Mouse (Mus musculus): ENCODE results near the gene Gm15155. TPM values are rescaled to one million over a fixed set of nuclear protein-coding genes. Genes with fewer than 3 reads are reported as not detected.
"Not testable (repeated sequence)": the region's sequence is repeated elsewhere in the genome, so short reads cannot be mapped to it uniquely, and the experiment has no call there.

The Gm15155 gene
- total and polyA plus RNA-seq, 2 experiments from 2014 or later, result 0.45 TPM; not detected in 1

GRCm38 (mm10) chrX:155645975-155646374, 21.4 kb downstream of the Gm15155 start:
- no peaks in the 10 kb centered on the region for H3K36me3 ChIP-seq (ENCODE audit: insufficient read depth, low read length)
- H3K4me1 ChIP-seq (ENCODE audit: insufficient read depth, low read length), result no peaks in the 10 kb centered on the region
- H3K27ac ChIP-seq, result no peak overlapping the region
- 87% methylated on average over 3 of the region's 3 CpGs for WGBS
- no peak overlapping the region for H3K4me3 ChIP-seq (ENCODE audit: low read length)
- H3K4me2 ChIP-seq (ENCODE audit: low read depth, low read length), result no peak overlapping the region
- ATAC-seq, result no peak
- H3K9me3 ChIP-seq (ENCODE audit: low read length), result no peaks in the 10 kb centered on the region
- TF ChIP-seq CTCF (IDR thresholded peaks at IDR 0.05; ENCODE audit: low read depth), result no peak
- no peaks in the 10 kb centered on the region for H3K27me3 ChIP-seq (ENCODE audit: insufficient read depth, low read length)
- DNase-seq (ENCODE audit: low spot score), result no peak
- H3K9ac ChIP-seq (replicated peaks; ENCODE audit: low read length), result no peak overlapping the region

GRCm38 (mm10) chrX:155657971-155658370, 33.4 kb downstream of the Gm15155 start:
- Histone ChIP-seq H3K27me3 (ENCODE audit: insufficient read depth, low read length) (no peaks in the 10 kb centered on the region), H3K4me3 (ENCODE audit: low read length) (no peak overlapping the region), H3K27ac (no peak overlapping the region), H3K4me1 (ENCODE audit: insufficient read depth, low read length) (no peaks in the 10 kb centered on the region), H3K9me3 (ENCODE audit: low read length) (no peaks in the 10 kb centered on the region), H3K36me3 (ENCODE audit: insufficient read depth, low read length) (no peaks in the 10 kb centered on the region), H3K4me2 (ENCODE audit: low read depth, low read length) (no peak overlapping the region), H3K9ac (replicated peaks; ENCODE audit: low read length) (no peak overlapping the region)
- no peak for TF ChIP-seq CTCF (IDR thresholded peaks at IDR 0.05; ENCODE audit: low read depth)
- DNase-seq (ENCODE audit: low spot score) (no peak), ATAC-seq (no peak)
- 65% methylated on average over 1 of the region's 1 CpGs for WGBS

DNA sequence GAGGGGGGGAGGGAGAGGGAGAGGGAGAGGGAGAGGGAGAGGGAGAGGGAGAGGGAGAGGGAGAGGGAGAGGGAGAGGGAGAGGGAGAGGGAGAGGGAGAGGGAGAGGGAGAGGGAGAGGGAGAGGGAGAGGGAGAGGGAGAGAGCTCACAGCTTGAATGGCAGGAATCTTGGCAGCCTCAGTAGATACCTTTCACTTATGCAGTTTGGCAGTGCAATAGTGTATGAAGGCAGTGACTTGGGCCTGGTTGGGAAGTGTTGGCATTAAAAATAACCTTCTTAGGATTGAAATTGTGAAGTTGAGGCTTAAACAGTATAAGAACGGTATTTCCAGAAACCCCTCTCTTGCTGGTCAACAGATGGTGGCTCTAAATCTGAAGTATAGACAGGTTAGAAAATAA, 65.9 kb downstream of the Gm15155 start:
- not testable (repeated sequence) for H3K9me3 ChIP-seq (ENCODE audit: low read length); H3K36me3 ChIP-seq (ENCODE audit: insufficient read depth, low read length); H3K4me3 ChIP-seq (ENCODE audit: low read length); H3K9ac ChIP-seq (replicated peaks; ENCODE audit: low read length); H3K4me1 ChIP-seq (ENCODE audit: insufficient read depth, low read length); H3K27ac ChIP-seq; H3K4me2 ChIP-seq (ENCODE audit: low read depth, low read length); DNase-seq (ENCODE audit: low spot score); ATAC-seq; H3K27me3 ChIP-seq (ENCODE audit: insufficient read depth, low read length)
- WGBS, result 86% methylated on average over 1 of the region's 1 CpGs

GRCm38 (mm10) chrX:155724157-155724556, 99.6 kb downstream of the Gm15155 start:
- no peaks in the 10 kb centered on the region for H3K4me1 ChIP-seq (ENCODE audit: insufficient read depth, low read length)
- no peak overlapping the region for H3K4me2 ChIP-seq (ENCODE audit: low read depth, low read length)
- H3K27me3 ChIP-seq (ENCODE audit: insufficient read depth, low read length), result no peaks in the 10 kb centered on the region
- 76% methylated on average over 3 of the region's 3 CpGs for WGBS
- H3K4me3 ChIP-seq (ENCODE audit: low read length), result no peak overlapping the region
- H3K9ac ChIP-seq (replicated peaks; ENCODE audit: low read length), result no peak overlapping the region
- DNase-seq (ENCODE audit: low spot score), result no peak
- no peaks in the 10 kb centered on the region for H3K36me3 ChIP-seq (ENCODE audit: insufficient read depth, low read length)
- no peak for ATAC-seq
- no peaks in the 10 kb centered on the region for H3K9me3 ChIP-seq (ENCODE audit: low read length)
- TF ChIP-seq CTCF (IDR thresholded peaks at IDR 0.05; ENCODE audit: low read depth), result no peak
- no peak overlapping the region for H3K27ac ChIP-seq

- Histone ChIP-seq H3K4me1 (ENCODE audit: insufficient read depth, low read length) (no peaks in the 10 kb centered on the region), H3K9ac (replicated peaks; ENCODE audit: low read length) (no peak overlapping the region), H3K27ac (no peak overlapping the region), H3K4me3 (ENCODE audit: low read length) (no peak overlapping the region), H3K36me3 (ENCODE audit: insufficient read depth, low read length) (no peaks in the 10 kb centered on the region), H3K27me3 (ENCODE audit: insufficient read depth, low read length) (no peaks in the 10 kb centered on the region), H3K9me3 (ENCODE audit: low read length) (no peaks in the 10 kb centered on the region), H3K4me2 (ENCODE audit: low read depth, low read length) (no peak overlapping the region)
- no peak for TF ChIP-seq CTCF (IDR thresholded peaks at IDR 0.05; ENCODE audit: low read depth)
- DNase-seq (ENCODE audit: low spot score), result no peak
- WGBS, result 68% methylated on average over 1 of the region's 1 CpGs
- ATAC-seq, result no peak
Observed at GRCm38 (mm10) chrX:155728387-155728786, 103.8 kb downstream of the Gm15155 start.

GRCm38 (mm10) chrX:155888118-155888517, 263.6 kb downstream of the Gm15155 start:
- H3K27me3 ChIP-seq (ENCODE audit: insufficient read depth, low read length), result no peaks in the 10 kb centered on the region
- ATAC-seq, result no peak
- WGBS, result 46% methylated on average over 1 of the region's 1 CpGs
- no peak for DNase-seq (ENCODE audit: low spot score)
- H3K4me1 ChIP-seq (ENCODE audit: insufficient read depth, low read length), result no peaks in the 10 kb centered on the region
- H3K36me3 ChIP-seq (ENCODE audit: insufficient read depth, low read length), result no peaks in the 10 kb centered on the region
- H3K9ac ChIP-seq (replicated peaks; ENCODE audit: low read length), result no peak overlapping the region
- no peak overlapping the region for H3K4me2 ChIP-seq (ENCODE audit: low read depth, low read length)
- no peaks in the 10 kb centered on the region for H3K9me3 ChIP-seq (ENCODE audit: low read length)
- H3K27ac ChIP-seq, result no peak overlapping the region
- TF ChIP-seq CTCF (IDR thresholded peaks at IDR 0.05; ENCODE audit: low read depth), result no peak
- H3K4me3 ChIP-seq (ENCODE audit: low read length), result no peak overlapping the region

- no peaks in the 10 kb centered on the region for H3K9me3 ChIP-seq (ENCODE audit: low read length)
- no peak overlapping the region for H3K9ac ChIP-seq (replicated peaks; ENCODE audit: low read length)
- no peak overlapping the region for H3K4me2 ChIP-seq (ENCODE audit: low read depth, low read length)
- WGBS, result 61% methylated on average over 1 of the region's 1 CpGs
- no peak overlapping the region for H3K27ac ChIP-seq
- DNase-seq (ENCODE audit: low spot score) (no peak), ATAC-seq (no peak)
- no peaks in the 10 kb centered on the region for H3K27me3 ChIP-seq (ENCODE audit: insufficient read depth, low read length)
- no peaks in the 10 kb centered on the region for H3K36me3 ChIP-seq (ENCODE audit: insufficient read depth, low read length)
- H3K4me1 ChIP-seq (ENCODE audit: insufficient read depth, low read length), result no peaks in the 10 kb centered on the region
- H3K4me3 ChIP-seq (ENCODE audit: low read length), result no peak overlapping the region
- no peak for TF ChIP-seq CTCF (IDR thresholded peaks at IDR 0.05; ENCODE audit: low read depth)
Observed at GRCm38 (mm10) chrX:155900040-155900439, 275.5 kb downstream of the Gm15155 start.
